Mouse (Mus musculus) G1E (cell line): ENCODE data around the gene Fam71a. TPM values are rescaled to one million over a fixed set of nuclear protein-coding genes. Genes with fewer than 3 reads are reported as not detected.

ENCODE experiments used
- ATAC-seq: 2 replicates; pipeline ENCODE4 v1.8.0; 2016; ENCODE audit warnings: mild to moderate bottlenecking; ENCODE audit not compliant: insufficient number of reproducible peaks, poor library complexity, low FRiP score, severe bottlenecking; ENCODE audit errors: extremely low read depth
- DNase-seq: peaks from one replicate; pipeline ENCODE4 v3.0.0; 2012; ENCODE audit warnings: low spot score
- H3K27me3 ChIP-seq: 2 replicates; pipeline ENCODE4 v1.6.1; 2012; ENCODE audit warnings: mild to moderate bottlenecking, low read length, inconsistent platforms; ENCODE audit not compliant: insufficient read depth
- H3K36me3 ChIP-seq: replicated peaks from 2 replicates; pipeline ENCODE3; 2012; ENCODE audit warnings: mild to moderate bottlenecking, inconsistent platforms
- H3K4me1 ChIP-seq: 2 replicates; pipeline ENCODE4 v1.6.1; 2012; ENCODE audit warnings: low read depth, low read length, inconsistent platforms, mixed read lengths; ENCODE audit not compliant: insufficient read depth
- H3K4me3 ChIP-seq: 2 replicates; pipeline ENCODE4 v1.5.1; 2012; ENCODE audit warnings: low read depth, mild to moderate bottlenecking, inconsistent platforms, low read length, moderate library complexity, mixed read lengths
- H3K9me3 ChIP-seq: replicated peaks from 2 replicates; pipeline ENCODE4 v1.6.1; 2012; ENCODE audit warnings: inconsistent platforms
- CTCF ChIP-seq: IDR thresholded peaks from 2 replicates; pipeline ENCODE4 v1.5.1; 2012; ENCODE audit warnings: low read depth, low read length, inconsistent platforms, mixed read lengths
- GATA1 ChIP-seq: IDR thresholded peaks from 2 replicates; pipeline ENCODE4 v1.6.1; 2012; ENCODE audit warnings: borderline replicate concordance, low read length, inconsistent platforms, mixed read lengths
- GATA2 ChIP-seq: IDR thresholded peaks from 2 replicates; pipeline ENCODE4 v1.6.1; 2012; ENCODE audit warnings: low read depth, low read length, inconsistent platforms, borderline replicate concordance
- POLR2AphosphoS5 ChIP-seq: IDR thresholded peaks from 2 replicates; pipeline ENCODE4 v1.6.1; 2012; ENCODE audit warnings: low read depth, low read length, inconsistent platforms; ENCODE audit not compliant: insufficient replicate concordance
- TAL1 ChIP-seq: conservative IDR thresholded peaks from 2 replicates; pipeline ENCODE4 v1.6.1; 2012; ENCODE audit warnings: low read depth, low read length, inconsistent platforms, mixed read lengths
- polyA plus RNA-seq: library from polyadenylated mRNA; stranded (reverse); fragments of >175 nt; gene quantifications from 2 replicates; pipeline ENCODE4 v1.2.3, GENCODE M21; 2012
- total RNA-seq, 2 experiments: library from RNA; stranded (forward) in 1 of 2; stranded (reverse) in 1 of 2; fragments of 200-1000 nt in 1 of 2; fragments of >200 nt in 1 of 2; fragmentation: Nextera tagmentation in 1 of 2; gene quantifications; 2 replicates each; pipeline ENCODE4 v1.2.3; 2014 to 2017

Fam71a gene
- total and polyA plus RNA-seq, 3 experiments: 0.05 TPM; not detected in 2

DNA sequence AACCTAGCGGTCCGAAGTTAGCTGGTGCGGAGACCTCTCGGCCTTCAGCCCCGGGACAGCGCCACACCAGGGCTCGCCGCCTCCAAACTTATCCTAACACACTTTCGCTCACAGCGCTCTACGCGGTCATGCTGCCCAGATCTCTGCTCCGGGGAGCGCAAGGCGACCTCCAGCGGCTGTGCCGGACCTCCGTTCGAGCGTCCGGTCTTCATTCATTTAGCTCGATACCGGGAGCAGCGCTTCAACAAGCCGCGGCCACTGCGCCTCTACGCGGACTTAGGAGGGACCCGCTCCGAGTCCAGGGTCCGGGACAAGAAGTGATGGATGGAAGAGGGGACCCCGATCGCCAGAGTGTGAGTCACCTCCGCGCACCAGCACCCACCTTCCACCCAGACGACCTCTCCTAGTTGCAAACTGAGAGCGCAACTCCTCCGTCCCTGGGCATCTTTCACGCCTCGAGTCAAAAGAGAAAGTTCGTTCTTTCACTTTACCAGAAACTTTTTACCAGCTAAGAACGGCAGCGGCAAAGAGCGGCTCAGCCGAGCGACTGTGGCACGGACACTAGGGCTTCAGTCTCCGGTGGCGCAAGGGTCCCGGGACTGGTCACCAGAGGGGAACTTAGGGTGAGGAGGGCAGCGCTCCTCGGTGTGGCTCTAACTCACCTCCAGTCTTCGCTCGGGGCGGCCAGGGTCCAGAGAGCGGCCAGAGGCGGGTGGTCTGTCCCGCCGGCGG, 18.0 kb upstream of the Fam71a start:
- H3K27me3 ChIP-seq: peaks cover 79% of the 10 kb centered on the region

DNA sequence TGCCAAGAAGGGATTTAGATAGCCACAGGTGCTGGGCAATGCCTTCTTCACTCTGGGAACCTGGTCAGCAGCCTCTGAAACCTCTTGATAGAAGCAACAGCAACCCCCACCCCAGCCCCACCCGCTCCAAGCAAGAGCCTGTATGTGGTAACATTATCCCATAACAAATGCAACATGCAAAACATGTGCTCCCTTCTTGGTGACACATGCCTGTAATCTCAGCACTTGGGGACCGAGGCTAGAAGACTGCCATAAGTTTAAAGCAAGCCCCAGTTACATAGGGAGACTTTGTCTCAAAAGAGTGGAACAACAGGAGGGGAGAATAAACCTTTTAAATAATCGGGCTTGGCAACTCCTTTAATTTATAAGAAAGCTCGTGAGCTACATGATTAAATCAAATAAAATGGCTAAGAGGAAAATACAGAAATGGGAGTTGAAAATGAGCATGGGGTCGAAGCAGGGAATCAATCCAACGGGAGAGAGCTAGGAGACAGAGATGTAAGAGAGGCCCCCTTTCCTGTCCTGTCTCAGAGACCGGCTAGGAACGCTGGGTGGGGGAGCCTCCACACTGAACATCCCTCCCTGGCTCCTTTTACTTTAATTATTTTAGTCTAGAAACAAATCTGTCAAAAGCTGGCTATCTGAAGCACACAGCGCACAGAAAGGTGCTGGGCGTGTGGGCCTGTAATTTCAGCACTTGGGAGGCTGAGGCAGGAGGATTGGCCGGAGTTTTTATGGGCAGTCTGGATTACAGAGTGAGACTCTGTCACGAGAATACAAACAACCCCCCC, 17.0 kb upstream of the Fam71a start:
- DNase-seq (no peak), ATAC-seq (no peak)
- Histone ChIP-seq H3K9me3 (peaks cover 12% of the 10 kb centered on the region), H3K27me3 (peaks cover 76% of the 10 kb centered on the region), H3K36me3 (no peaks in the 10 kb centered on the region), H3K4me3 (no peak overlapping the region), H3K4me1 (peaks cover 10% of the 10 kb centered on the region)
- TF ChIP-seq GATA1 (no peak), CTCF (no peak), GATA2 (no peak), POLR2AphosphoS5 (no peak), TAL1 (no peak)

More for the DNA sequence above, 18.0 kb upstream of the Fam71a start:
- Histone ChIP-seq H3K9me3 (peaks cover 12% of the 10 kb centered on the region), H3K4me1 (peaks cover 10% of the 10 kb centered on the region), H3K36me3 (no peaks in the 10 kb centered on the region), H3K4me3 (peak overlapping the region; percentile 35; the same call in 1 of the 2 replicates)
- ATAC-seq: no peak
- TF ChIP-seq CTCF (no peak), POLR2AphosphoS5 (no peak), TAL1 (no peak), GATA1 (no peak), GATA2 (no peak)
- no peak for DNase-seq

DNA sequence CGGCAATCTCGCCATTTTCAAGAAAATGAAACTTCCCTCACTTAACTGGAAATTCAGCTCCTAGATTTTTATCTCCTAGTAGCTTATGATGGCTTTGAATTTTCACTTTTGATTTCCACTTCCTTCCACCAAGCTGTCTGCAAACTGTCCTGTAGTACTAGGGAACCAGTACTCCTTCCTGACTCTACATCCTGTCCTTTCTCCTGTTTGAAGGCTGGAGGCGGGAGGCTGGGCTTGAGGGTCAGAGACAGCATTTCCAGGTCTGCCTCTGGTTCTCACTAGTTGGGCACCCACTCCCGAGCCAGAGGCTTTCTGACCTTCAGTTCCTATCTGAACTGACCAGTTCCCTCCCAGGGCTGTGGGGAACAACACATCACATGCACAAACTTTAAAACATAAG, 15.8 kb upstream of the Fam71a start:
- Histone ChIP-seq H3K27me3 (peaks cover 64% of the 10 kb centered on the region), H3K36me3 (no peaks in the 10 kb centered on the region), H3K4me1 (peaks cover 10% of the 10 kb centered on the region), H3K9me3 (peaks cover 12% of the 10 kb centered on the region), H3K4me3 (no peak overlapping the region)
- no peak for TF ChIP-seq TAL1
- TF ChIP-seq GATA2: no peak
- no peak for TF ChIP-seq GATA1
- no peak for TF ChIP-seq CTCF
- TF ChIP-seq POLR2AphosphoS5: no peak
- ATAC-seq: no peak
- DNase-seq: no peak

DNA sequence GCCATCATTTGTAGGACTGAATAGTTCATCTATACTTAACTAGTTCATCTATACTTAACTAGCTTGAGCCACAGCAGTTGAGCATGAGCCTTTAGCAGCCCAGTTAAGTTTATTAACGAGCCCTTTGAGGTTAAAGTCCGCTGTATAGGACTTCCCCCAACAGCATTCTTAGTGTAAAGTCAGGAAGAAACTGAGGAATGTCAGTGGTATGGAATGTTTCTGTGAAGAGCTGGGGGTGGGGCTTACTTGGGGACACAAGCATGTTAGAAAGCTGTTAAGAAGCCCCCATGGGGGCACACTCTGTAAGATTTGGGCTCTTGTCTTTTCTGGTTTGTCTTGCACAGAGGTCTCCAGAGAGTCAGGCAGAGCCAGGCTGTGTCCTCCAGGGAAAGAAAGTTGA, 15.2 kb upstream of the Fam71a start:
- H3K4me1 ChIP-seq: peaks cover 10% of the 10 kb centered on the region
- ATAC-seq (no peak), DNase-seq (no peak)
- H3K9me3 ChIP-seq: peaks cover 12% of the 10 kb centered on the region
- TF ChIP-seq POLR2AphosphoS5: no peak
- no peaks in the 10 kb centered on the region for H3K36me3 ChIP-seq
- H3K4me3 ChIP-seq: no peak overlapping the region
- H3K27me3 ChIP-seq: peaks cover 61% of the 10 kb centered on the region

DNA sequence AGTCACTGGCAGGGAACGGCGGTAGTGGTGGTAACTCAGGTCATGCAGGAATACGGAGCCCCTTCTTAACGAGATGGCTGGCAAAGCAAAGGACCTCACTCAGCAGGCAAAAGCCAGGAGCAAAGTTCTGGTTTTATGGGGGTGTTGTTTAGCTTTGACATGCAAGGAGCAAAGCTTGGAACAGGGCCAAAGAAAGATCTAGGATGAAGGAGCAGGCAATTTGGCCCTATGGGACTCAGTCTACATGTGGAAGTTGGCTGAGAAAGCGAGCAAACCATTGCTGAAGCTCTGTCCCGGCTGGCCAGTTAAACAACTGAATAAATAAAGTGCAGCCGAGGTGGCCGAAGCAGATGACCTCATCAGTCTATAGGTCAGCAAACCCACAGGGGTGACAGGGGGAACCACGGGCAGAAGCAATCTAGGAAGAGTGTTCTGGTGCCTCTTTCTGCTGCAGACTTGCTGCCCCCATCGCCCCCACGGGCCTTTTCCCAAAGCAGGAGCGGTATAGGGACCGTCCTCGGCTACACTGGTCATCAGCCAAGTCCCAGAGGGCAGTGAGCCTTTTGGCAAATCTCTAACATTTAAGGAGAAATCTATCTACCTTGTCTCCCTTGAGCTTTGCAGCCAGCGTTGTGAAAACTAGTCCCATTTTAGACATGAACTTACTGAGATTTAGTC, 14.0 kb upstream of the Fam71a start:
- ATAC-seq: no peak
- no peak for TF ChIP-seq CTCF
- H3K9me3 ChIP-seq: peaks cover 10% of the 10 kb centered on the region
- no peaks in the 10 kb centered on the region for H3K36me3 ChIP-seq
- no peak for DNase-seq
- peaks cover 55% of the 10 kb centered on the region for H3K27me3 ChIP-seq
- H3K4me3 ChIP-seq: no peak overlapping the region
- peaks cover 10% of the 10 kb centered on the region for H3K4me1 ChIP-seq

DNA sequence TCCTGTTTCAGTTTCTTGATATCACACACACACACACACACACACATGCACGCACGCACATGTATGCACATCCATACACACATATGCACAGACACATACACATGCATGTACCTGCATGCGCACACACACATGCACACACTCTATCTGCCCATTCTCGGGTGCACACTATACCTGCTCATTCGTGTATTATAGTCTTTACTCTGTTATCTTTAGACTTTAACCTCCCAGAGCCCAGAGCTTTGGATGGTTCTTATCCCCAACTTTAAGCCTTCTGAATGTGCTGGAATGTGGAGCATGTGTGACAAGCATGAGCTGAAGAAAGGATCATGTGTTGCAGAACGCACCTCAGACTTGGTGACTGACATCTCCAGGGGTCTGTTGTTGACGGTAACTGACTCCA, 12.3 kb upstream of the Fam71a start:
- H3K4me3 ChIP-seq: no peak overlapping the region
- no peaks in the 10 kb centered on the region for H3K9me3 ChIP-seq
- no peaks in the 10 kb centered on the region for H3K4me1 ChIP-seq
- TF ChIP-seq GATA1 (no peak), GATA2 (no peak), POLR2AphosphoS5 (no peak), TAL1 (no peak), CTCF (no peak)
- ATAC-seq (no peak), DNase-seq (no peak)
- peaks cover 42% of the 10 kb centered on the region for H3K27me3 ChIP-seq
- no peaks in the 10 kb centered on the region for H3K36me3 ChIP-seq
